Mouse (Mus musculus) hindbrain, embryonic 10.5 days (tissue): ENCODE measurements around the gene Ppil2. TPM values are rescaled to one million over a fixed set of nuclear protein-coding genes. Genes with fewer than 3 reads are reported as not detected.

Experiments
- DNase-seq: peaks from one replicate; pipeline ENCODE4 v3.0.0-alpha.2; 2017; ENCODE audit warnings: low spot score
- H3K27ac ChIP-seq: fragments of 300-500 bp; sonication (generic); 2 replicates; pipeline ENCODE4 v1.5.1; 2016; ENCODE audit warnings: mild to moderate bottlenecking, moderate library complexity
- H3K27me3 ChIP-seq: fragments of 300-500 bp; sonication (generic); 2 replicates; pipeline ENCODE4 v1.6.1; 2016; ENCODE audit warnings: mild to moderate bottlenecking; ENCODE audit not compliant: poor library complexity, insufficient read depth, severe bottlenecking
- H3K36me3 ChIP-seq: fragments of 300-500 bp; sonication (generic); 2 replicates; pipeline ENCODE4 v1.6.1; 2016; ENCODE audit warnings: mild to moderate bottlenecking, moderate library complexity
- H3K4me1 ChIP-seq: fragments of 300-500 bp; sonication (generic); replicated peaks from 2 replicates; pipeline ENCODE4 v1.6.1; 2016; ENCODE audit warnings: mild to moderate bottlenecking
- H3K4me3 ChIP-seq: fragments of 300-500 bp; sonication (generic); 2 replicates; pipeline ENCODE4 v1.5.1; 2016; ENCODE audit warnings: mild to moderate bottlenecking, moderate library complexity
- H3K9me3 ChIP-seq: fragments of 300-500 bp; sonication (generic); 2 replicates; pipeline ENCODE4 v1.6.1; 2016; ENCODE audit warnings: mild to moderate bottlenecking, moderate library complexity
- WGBS: fragments of 180-500 bp; shearing (Covaris S2); methylation state at CpG from one replicate; pipeline ENCODE4 v1.1.7; 2016; 5-methylcytosine and 5-hydroxymethylcytosine counted together
- microRNA counts: library from miRNA; unstranded; fragments of <30 nt; microRNA quantifications from one replicate; lab custom pipeline; 2017
- polyA plus RNA-seq: library from polyadenylated mRNA; unstranded; fragments of >200 nt; fragmentation: Nextera tagmentation; extraction: Ambion mirVana; gene quantifications from 2 replicates; pipeline ENCODE4 v1.2.1, GENCODE M21; 2016

Gene Ppil2
- polyA plus RNA-seq, 1 experiment from 2014 or later: 177 TPM

DNA sequence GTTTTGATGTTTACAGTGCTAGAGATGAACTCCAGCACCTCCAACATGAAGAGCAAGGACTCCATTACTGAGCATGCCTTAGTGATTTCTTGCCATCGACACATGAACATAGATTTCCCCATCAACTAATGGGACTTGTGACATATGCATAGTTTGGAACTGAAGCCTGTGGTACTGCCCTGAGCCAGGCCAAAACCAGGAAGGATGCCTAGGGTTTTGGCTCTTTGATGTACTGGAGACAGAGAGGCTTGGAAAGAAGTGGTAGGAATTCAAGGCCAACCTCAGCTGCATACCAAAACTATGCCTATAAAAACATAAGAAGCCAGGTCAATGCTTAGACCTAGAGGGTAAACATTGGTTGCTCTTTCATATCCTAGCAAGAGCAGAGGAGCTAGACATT is 61.2 kb downstream of the Ppil2 start:
- H3K27ac ChIP-seq: no peak overlapping the region
- no peak for DNase-seq
- WGBS: 100% methylated on average over 1 of the region's 1 CpGs
- H3K4me3 ChIP-seq: no peak overlapping the region
- H3K4me1 ChIP-seq: no peaks in the 10 kb centered on the region
- peaks cover 49% of the 10 kb centered on the region for H3K36me3 ChIP-seq
- H3K27me3 ChIP-seq: no peaks in the 10 kb centered on the region
- no peaks in the 10 kb centered on the region for H3K9me3 ChIP-seq

DNA sequence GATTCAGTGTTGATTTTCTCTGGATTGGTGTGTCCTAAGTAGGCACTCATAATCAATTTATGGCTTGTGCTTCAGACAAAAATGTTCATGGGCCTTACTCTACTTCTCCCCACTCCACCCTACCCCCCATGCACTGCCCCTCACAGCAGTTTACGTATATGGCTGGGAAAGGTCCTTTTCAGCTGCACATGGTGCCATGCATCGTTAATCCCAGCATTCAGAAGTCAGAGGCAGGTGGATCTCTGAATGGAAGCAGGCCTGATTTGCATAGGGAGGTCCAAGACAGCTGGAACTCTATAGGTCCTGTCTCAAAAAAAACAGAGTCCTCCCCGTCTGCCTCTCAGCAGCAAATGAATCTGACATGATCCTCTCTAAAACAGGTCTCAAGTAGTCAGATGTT is 65.8 kb downstream of the Ppil2 start:
- 56% methylated on average over 3 of the region's 3 CpGs for WGBS
- no peak overlapping the region for H3K27ac ChIP-seq

DNA sequence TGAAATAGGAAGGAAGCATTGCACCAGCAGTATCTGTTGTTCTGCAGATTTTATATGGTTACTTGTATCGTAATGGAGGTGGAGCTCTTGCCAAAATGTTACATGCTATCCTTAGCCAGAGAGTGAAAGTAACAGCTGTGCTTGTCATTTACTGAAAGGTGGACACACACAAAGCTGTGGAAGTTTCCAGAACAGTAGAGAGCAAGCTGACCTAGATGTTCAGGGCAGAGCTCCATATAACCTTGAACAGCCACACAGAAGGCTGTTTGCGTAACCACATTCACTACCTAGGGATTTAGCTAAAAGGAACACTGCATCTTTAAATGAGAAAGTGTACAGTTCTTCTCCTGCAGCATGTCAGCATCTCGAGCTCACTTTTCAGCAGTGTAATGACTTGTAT is 66.7 kb downstream of the Ppil2 start:
- no peak overlapping the region for H3K27ac ChIP-seq
- no peak overlapping the region for H3K4me3 ChIP-seq
- H3K36me3 ChIP-seq: peaks cover 97% of the 10 kb centered on the region
- DNase-seq: no peak
- no peaks in the 10 kb centered on the region for H3K9me3 ChIP-seq
- H3K4me1 ChIP-seq: no peaks in the 10 kb centered on the region
- 96% methylated on average over 3 of the region's 3 CpGs for WGBS
- H3K27me3 ChIP-seq: no peaks in the 10 kb centered on the region

More for the DNA sequence above, 65.8 kb downstream of the Ppil2 start:
- Histone ChIP-seq H3K27me3 (no peaks in the 10 kb centered on the region), H3K4me1 (no peaks in the 10 kb centered on the region), H3K36me3 (peaks cover 95% of the 10 kb centered on the region), H3K9me3 (no peaks in the 10 kb centered on the region), H3K4me3 (no peak overlapping the region)
- no peak for DNase-seq

DNA sequence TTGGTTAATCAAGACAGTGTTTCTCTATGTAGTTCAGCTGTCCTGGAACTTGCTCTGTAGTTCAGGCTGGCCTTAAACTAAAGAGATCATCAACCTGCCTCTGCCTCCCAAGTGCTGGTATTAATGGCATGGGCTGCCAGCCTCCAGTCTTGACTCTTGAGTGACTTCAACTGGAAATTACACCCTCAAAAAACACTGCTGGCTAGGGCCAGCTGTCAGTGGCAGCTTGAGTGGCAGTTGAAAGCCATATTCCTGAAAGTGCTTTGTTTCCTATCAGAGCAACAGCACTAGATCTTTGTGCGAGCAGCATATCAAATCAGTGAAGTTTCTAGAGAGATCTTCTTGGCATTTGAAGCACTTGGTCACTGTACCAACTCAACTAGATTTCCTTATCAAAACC is 69.6 kb downstream of the Ppil2 start:
- Histone ChIP-seq H3K36me3 (peaks cover 100% of the 10 kb centered on the region), H3K4me3 (no peak overlapping the region), H3K4me1 (no peaks in the 10 kb centered on the region), H3K27me3 (no peaks in the 10 kb centered on the region), H3K9me3 (no peaks in the 10 kb centered on the region), H3K27ac (no peak overlapping the region)
- DNase-seq: no peak
- WGBS: 95% methylated on average over 1 of the region's 1 CpGs

DNA sequence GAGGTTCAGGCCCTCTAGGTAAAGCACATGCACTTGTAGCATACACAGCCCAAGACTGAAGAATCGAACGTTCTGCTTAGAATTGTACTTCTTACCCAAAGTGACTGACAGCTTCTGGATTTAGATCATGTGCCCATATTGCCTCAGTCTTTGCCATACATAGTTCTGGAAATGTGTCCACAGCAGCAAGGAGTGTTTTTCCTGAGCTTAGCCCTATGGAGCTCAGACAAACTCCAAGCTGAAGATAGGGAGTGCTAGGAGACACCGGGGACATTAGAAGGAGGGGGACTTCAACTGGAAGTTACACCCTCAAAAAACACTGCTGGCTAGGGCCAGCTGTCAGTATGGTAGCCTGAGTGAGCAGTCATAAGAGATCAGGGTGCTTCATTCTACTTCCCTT is 70.3 kb downstream of the Ppil2 start:
- Histone ChIP-seq H3K9me3 (no peaks in the 10 kb centered on the region), H3K4me3 (no peak overlapping the region), H3K36me3 (peaks cover 100% of the 10 kb centered on the region), H3K4me1 (no peaks in the 10 kb centered on the region), H3K27ac (no peak overlapping the region), H3K27me3 (no peaks in the 10 kb centered on the region)
- WGBS: 97% methylated on average over 3 of the region's 3 CpGs
- DNase-seq: no peak

MicroRNA genes within 50 kb of the gene (microRNA counts, 519-probe panel; counts per million panel counts)
- microRNA mmu-miR-130b (lab: Ali Mortazavi, UCI) (4,979 counts per million, percentile 94 among the panel's probes with 10 or more counts), microRNA mmu-miR-301b (lab: Ali Mortazavi, UCI) (3,546 counts per million, percentile 85 among the panel's probes with 10 or more counts)

Other genes with a start within 250 kb of the Ppil2 start
- 0.14 TPM in 1 of 2 replicates, not detected in the other for gene Igll1, start 247.3 kb downstream of the Ppil2 start, polyA plus RNA-seq
- 70.2 and 70.8 TPM in 2 replicates for gene Top3b, start 240.5 kb downstream of the Ppil2 start, polyA plus RNA-seq
- gene Vpreb1, start 240.4 kb downstream of the Ppil2 start, polyA plus RNA-seq: 1.7 and 2.0 TPM in 2 replicates
- 26.5 and 29.5 TPM in 2 replicates for gene Ppm1f, start 214.8 kb downstream of the Ppil2 start, polyA plus RNA-seq
- gene Mapk1, start 127.9 kb downstream of the Ppil2 start, polyA plus RNA-seq: 143 and 150 TPM in 2 replicates
- gene Ypel1, start 41.6 kb downstream of the Ppil2 start, polyA plus RNA-seq: 103 and 104 TPM in 2 replicates
- 146 and 175 TPM in 2 replicates for gene 2610318N02Rik, start 13.9 kb upstream of the Ppil2 start, polyA plus RNA-seq
- 114 and 136 TPM in 2 replicates for gene Sdf2l1, start 21.1 kb upstream of the Ppil2 start, polyA plus RNA-seq
- gene Ydjc, start 33.4 kb upstream of the Ppil2 start, polyA plus RNA-seq: 7.8 and 10.1 TPM in 2 replicates
- 0.73 and 0.75 TPM in 2 replicates for gene Ccdc116, start 36.0 kb upstream of the Ppil2 start, polyA plus RNA-seq
- 394 and 407 TPM in 2 replicates for gene Ube2l3, start 91.4 kb upstream of the Ppil2 start, polyA plus RNA-seq
- 1.6 and 1.9 TPM in 2 replicates for gene Rimbp3, start 97.3 kb upstream of the Ppil2 start, polyA plus RNA-seq
- gene Hic2, start 122.3 kb upstream of the Ppil2 start, polyA plus RNA-seq: 16.1 and 18.0 TPM in 2 replicates
- gene Tmem191c, start 164.8 kb upstream of the Ppil2 start, polyA plus RNA-seq: 7.2 and 11.1 TPM in 2 replicates
- gene Serpind1, start 220.1 kb upstream of the Ppil2 start, polyA plus RNA-seq: 0.17 and 0.21 TPM in 2 replicates